Mouse (Mus musculus) kidney, adult 11 months (tissue): ENCODE results near the gene Deup1.
"Not testable (repeated sequence)": the region's sequence is repeated elsewhere in the genome, so short reads cannot be mapped to it uniquely, and the experiment has no call there.

ENCODE experiments used
- DNase-seq: peaks from one replicate; pipeline ENCODE4 v3.0.0; 2022

Gene Deup1

GRCm38 (mm10) chr9:15587157-15587854 lies 40.4 kb downstream of the Deup1 start:
- no peak for DNase-seq

- DNase-seq: no peak
Measured at GRCm38 (mm10) chr9:15585956-15586355, 41.8 kb downstream of the Deup1 start.

GRCm38 (mm10) chr9:15584209-15584608 lies 43.5 kb downstream of the Deup1 start:
- no peak for DNase-seq

- DNase-seq: no peak
Measured at GRCm38 (mm10) chr9:15582026-15582425, 45.7 kb downstream of the Deup1 start.

- DNase-seq: no peak
Measured at GRCm38 (mm10) chr9:15580176-15580575, 47.6 kb downstream of the Deup1 start.

GRCm38 (mm10) chr9:15578946-15579345 lies 48.8 kb downstream of the Deup1 start:
- no peak for DNase-seq

GRCm38 (mm10) chr9:15578427-15578826 lies 49.3 kb downstream of the Deup1 start:
- no peak for DNase-seq

GRCm38 (mm10) chr9:15574750-15575454 lies 52.8 kb downstream of the Deup1 start:
- DNase-seq: no peak

- DNase-seq: no peak
Measured at GRCm38 (mm10) chr9:15562353-15562752, 65.4 kb downstream of the Deup1 start.

GRCm38 (mm10) chr9:15560451-15560850 lies 67.3 kb downstream of the Deup1 start:
- no peak for DNase-seq

- DNase-seq: no peak
Measured at GRCm38 (mm10) chr9:15553322-15553721, 74.4 kb downstream of the Deup1 start.

GRCm38 (mm10) chr9:15551933-15552851 lies 75.5 kb downstream of the Deup1 start:
- no peak for DNase-seq

GRCm38 (mm10) chr9:15551073-15551472 lies 76.7 kb downstream of the Deup1 start:
- DNase-seq: not testable (repeated sequence)

- DNase-seq: no peak
Measured at GRCm38 (mm10) chr9:15550461-15550961, 77.2 kb downstream of the Deup1 start.

- DNase-seq: no peak
Measured at GRCm38 (mm10) chr9:15541735-15542354, 85.9 kb downstream of the Deup1 start.

GRCm38 (mm10) chr9:15538979-15539533 lies 88.7 kb downstream of the Deup1 start:
- no peak for DNase-seq

- no peak for DNase-seq
Measured at GRCm38 (mm10) chr9:15537455-15538048, 90.2 kb downstream of the Deup1 start.

GRCm38 (mm10) chr9:15536861-15537426 lies 90.8 kb downstream of the Deup1 start:
- DNase-seq: no peak

GRCm38 (mm10) chr9:15535418-15535817 lies 92.3 kb downstream of the Deup1 start:
- peak; percentile 46 for DNase-seq

- DNase-seq: no peak
Measured at GRCm38 (mm10) chr9:15534110-15534509, 93.6 kb downstream of the Deup1 start.

- no peak for DNase-seq
Measured at GRCm38 (mm10) chr9:15533336-15534070, 94.2 kb downstream of the Deup1 start.
